Mouse (Mus musculus): ENCODE results near the gene Zfp963. TPM values are rescaled to one million over a fixed set of nuclear protein-coding genes. Genes with fewer than 3 reads are reported as not detected.

The Zfp963 gene
- polyA plus RNA-seq, 1 experiment from 2014 or later = 5.3 TPM

- peaks cover 4% of the 10 kb centered on the region; the same call in 1 of the 2 replicates for H3K4me1 ChIP-seq (replicated peaks; ENCODE audit: insufficient read depth, low read length)
- no peak for ATAC-seq (replicated peaks; ENCODE audit: low FRiP score, low read depth)
- no peak for DNase-seq (ENCODE audit: low spot score)
- H3K9ac ChIP-seq (ENCODE audit: low read depth, low read length) = no peak overlapping the region
- no peak overlapping the region for H3K4me2 ChIP-seq (ENCODE audit: low read length)
- H3K27me3 ChIP-seq (ENCODE audit: insufficient read depth, low read length) = no peaks in the 10 kb centered on the region
- H3K36me3 ChIP-seq (ENCODE audit: insufficient read depth, low read length) = no peaks in the 10 kb centered on the region
- WGBS = 59% methylated on average over 8 of the region's 12 CpGs
- H3K4me3 ChIP-seq (replicated peaks; ENCODE audit: low read depth, low read length) = no peak overlapping the region
- H3K27ac ChIP-seq = no peak overlapping the region
- TF ChIP-seq CTCF (IDR thresholded peaks at IDR 0.05; ENCODE audit: low read depth) = no peak
- no peaks in the 10 kb centered on the region for H3K9me3 ChIP-seq (replicated peaks; ENCODE audit: low read length)
Measured at GRCm38 (mm10) chr8:69777111-69777510, 27.3 kb upstream of the Zfp963 start.

- DNase-seq (ENCODE audit: low spot score) (no peak), ATAC-seq (replicated peaks; ENCODE audit: low FRiP score, low read depth) (no peak)
- Histone ChIP-seq H3K9me3 (replicated peaks; ENCODE audit: low read length) (no peaks in the 10 kb centered on the region), H3K27me3 (ENCODE audit: insufficient read depth, low read length) (no peaks in the 10 kb centered on the region), H3K4me3 (replicated peaks; ENCODE audit: low read depth, low read length) (peak overlapping the region; percentile 69; the same call in 1 of the 2 replicates), H3K36me3 (ENCODE audit: insufficient read depth, low read length) (no peaks in the 10 kb centered on the region), H3K4me2 (ENCODE audit: low read length) (peak overlapping the region; percentile 41), H3K27ac (no peak overlapping the region), H3K9ac (ENCODE audit: low read depth, low read length) (peak overlapping the region; percentile 90; the same call in 1 of the 2 replicates), H3K4me1 (replicated peaks; ENCODE audit: insufficient read depth, low read length) (peaks cover 4% of the 10 kb centered on the region; the same call in 1 of the 2 replicates)
- 44% methylated on average over 2 of the region's 2 CpGs for WGBS
- TF ChIP-seq CTCF (IDR thresholded peaks at IDR 0.05; ENCODE audit: low read depth) = no peak
Measured at GRCm38 (mm10) chr8:69775149-69775534, 25.4 kb upstream of the Zfp963 start.

GRCm38 (mm10) chr8:69774503-69775148, 24.9 kb upstream of the Zfp963 start, which contains the start of gene Gm20422:
TSS of gene Gm20422 (minus strand) at chr8:69774886.
- TF ChIP-seq CTCF (IDR thresholded peaks at IDR 0.05; ENCODE audit: low read depth) = 0 out of 2 replicates have a peak, but pooled peaks have one; percentile 4
- Histone ChIP-seq H3K27ac (peak within 1 kb of the TSS; percentile 99), H3K4me1 (replicated peaks; ENCODE audit: insufficient read depth, low read length) (peaks cover 4% of the 10 kb centered on the region; the same call in 1 of the 2 replicates), H3K9ac (ENCODE audit: low read depth, low read length) (peak within 1 kb of the TSS; percentile 90), H3K9me3 (replicated peaks; ENCODE audit: low read length) (no peaks in the 10 kb centered on the region), H3K4me3 (replicated peaks; ENCODE audit: low read depth, low read length) (peak within 1 kb of the TSS; percentile 69), H3K4me2 (ENCODE audit: low read length) (peak within 1 kb of the TSS; percentile 53), H3K36me3 (ENCODE audit: insufficient read depth, low read length) (no peaks in the 10 kb centered on the region), H3K27me3 (ENCODE audit: insufficient read depth, low read length) (no peaks in the 10 kb centered on the region)
- DNase-seq (ENCODE audit: low spot score) (peak; percentile 100), ATAC-seq (replicated peaks; ENCODE audit: low FRiP score, low read depth) (peak; percentile 99)
- 0% methylated on average over 41 of the region's 41 CpGs for WGBS

GRCm38 (mm10) chr8:69772106-69772505, 22.3 kb upstream of the Zfp963 start:
- no peak for DNase-seq (ENCODE audit: low spot score)
- peaks cover 4% of the 10 kb centered on the region; the same call in 1 of the 2 replicates for H3K4me1 ChIP-seq (replicated peaks; ENCODE audit: insufficient read depth, low read length)
- no peak for TF ChIP-seq CTCF (IDR thresholded peaks at IDR 0.05; ENCODE audit: low read depth)
- H3K4me2 ChIP-seq (ENCODE audit: low read length) = no peak overlapping the region
- WGBS = 78% methylated on average over 2 of the region's 2 CpGs
- peaks cover 7% of the 10 kb centered on the region for H3K36me3 ChIP-seq (ENCODE audit: insufficient read depth, low read length)
- no peak overlapping the region for H3K9ac ChIP-seq (ENCODE audit: low read depth, low read length)
- H3K27me3 ChIP-seq (ENCODE audit: insufficient read depth, low read length) = no peaks in the 10 kb centered on the region
- H3K9me3 ChIP-seq (replicated peaks; ENCODE audit: low read length) = no peaks in the 10 kb centered on the region
- no peak overlapping the region for H3K27ac ChIP-seq
- no peak overlapping the region for H3K4me3 ChIP-seq (replicated peaks; ENCODE audit: low read depth, low read length)
- no peak for ATAC-seq (replicated peaks; ENCODE audit: low FRiP score, low read depth)

- Histone ChIP-seq H3K27ac (no peak overlapping the region), H3K9me3 (replicated peaks; ENCODE audit: low read length) (no peaks in the 10 kb centered on the region), H3K36me3 (ENCODE audit: insufficient read depth, low read length) (peaks cover 15% of the 10 kb centered on the region), H3K4me1 (replicated peaks; ENCODE audit: insufficient read depth, low read length) (peaks cover 4% of the 10 kb centered on the region; the same call in 1 of the 2 replicates), H3K4me3 (replicated peaks; ENCODE audit: low read depth, low read length) (no peak overlapping the region), H3K9ac (ENCODE audit: low read depth, low read length) (no peak overlapping the region), H3K27me3 (ENCODE audit: insufficient read depth, low read length) (no peaks in the 10 kb centered on the region), H3K4me2 (ENCODE audit: low read length) (no peak overlapping the region)
- ATAC-seq (replicated peaks; ENCODE audit: low FRiP score, low read depth) = no peak
- WGBS = 80% methylated on average over 9 of the region's 9 CpGs
- DNase-seq (ENCODE audit: low spot score) = no peak
- no peak for TF ChIP-seq CTCF (IDR thresholded peaks at IDR 0.05; ENCODE audit: low read depth)
Measured at GRCm38 (mm10) chr8:69771221-69771620, 21.5 kb upstream of the Zfp963 start.

GRCm38 (mm10) chr8:69761814-69762445, 12.2 kb upstream of the Zfp963 start:
- no peak for TF ChIP-seq CTCF (IDR thresholded peaks at IDR 0.05; ENCODE audit: low read depth)
- WGBS = 93% methylated on average over 4 of the region's 4 CpGs

More at GRCm38 (mm10) chr8:69761814-69762445, 12.2 kb upstream of the Zfp963 start:
- Histone ChIP-seq H3K27ac (no peak overlapping the region), H3K4me3 (replicated peaks; ENCODE audit: low read depth, low read length) (no peak overlapping the region), H3K36me3 (ENCODE audit: insufficient read depth, low read length) (peaks cover 40% of the 10 kb centered on the region), H3K27me3 (ENCODE audit: insufficient read depth, low read length) (no peaks in the 10 kb centered on the region), H3K9ac (ENCODE audit: low read depth, low read length) (no peak overlapping the region), H3K4me1 (replicated peaks; ENCODE audit: insufficient read depth, low read length) (no peaks in the 10 kb centered on the region), H3K4me2 (ENCODE audit: low read length) (no peak overlapping the region), H3K9me3 (replicated peaks; ENCODE audit: low read length) (no peaks in the 10 kb centered on the region)
- ATAC-seq (replicated peaks; ENCODE audit: low FRiP score, low read depth) = no peak
- DNase-seq (ENCODE audit: low spot score) = no peak
